Mouse (Mus musculus) liver, adult 2 months (tissue): ENCODE data around the gene Tspo2. TPM values are rescaled to one million over a fixed set of nuclear protein-coding genes. Genes with fewer than 3 reads are reported as not detected.
"Not testable (repeated sequence)": the region's sequence is repeated elsewhere in the genome, so short reads cannot be mapped to it uniquely, and the experiment has no call there.

Experiments used
- DNase-seq: peaks from one replicate; pipeline ENCODE4 v3.0.0-alpha.2; 2011; ENCODE audit warnings: low read depth, low spot score; ENCODE audit errors: extremely low read depth
- H3K27ac ChIP-seq: fragments of 200-500 bp; replicated peaks from 2 replicates; pipeline ENCODE4 v1.5.1; 2012; ENCODE audit warnings: low read depth, mild to moderate bottlenecking, control low read depth, inconsistent platforms, low read length; ENCODE audit not compliant: insufficient read depth
- H3K27me3 ChIP-seq: fragments of 200-500 bp; 2 replicates; pipeline ENCODE4 v1.6.1; 2012; ENCODE audit warnings: mild to moderate bottlenecking, moderate library complexity, low read length, inconsistent platforms; ENCODE audit not compliant: control insufficient read depth, insufficient read depth
- H3K36me3 ChIP-seq: fragments of 200-500 bp; 2 replicates; pipeline ENCODE4 v1.6.1; 2012; ENCODE audit warnings: low read length, inconsistent platforms; ENCODE audit not compliant: control insufficient read depth, insufficient read depth
- H3K4me1 ChIP-seq: fragments of 200-500 bp; 2 replicates; pipeline ENCODE4 v1.6.1; 2011; ENCODE audit warnings: low read length; ENCODE audit not compliant: control insufficient read depth, insufficient read depth
- H3K4me3 ChIP-seq: fragments of 200-500 bp; 2 replicates; pipeline ENCODE4 v1.5.1; 2011; ENCODE audit warnings: low read depth, mild to moderate bottlenecking, control low read depth, low read length, moderate library complexity; ENCODE audit not compliant: insufficient read depth
- H3K79me2 ChIP-seq: fragments of 200-500 bp; 2 replicates; pipeline ENCODE4 v1.6.1; 2012; ENCODE audit warnings: inconsistent platforms, mild to moderate bottlenecking, low read length, moderate library complexity; ENCODE audit not compliant: control insufficient read depth, insufficient read depth
- H3K9ac ChIP-seq: fragments of 200-500 bp; 2 replicates; pipeline ENCODE4 v1.6.1; 2012; ENCODE audit warnings: low read depth, mild to moderate bottlenecking, control low read depth, inconsistent platforms, low read length
- CTCF ChIP-seq: fragments of 200-500 bp; IDR thresholded peaks from 2 replicates; pipeline ENCODE4 v1.5.1; 2011; ENCODE audit warnings: low read depth, low read length, control low read depth
- POLR2A ChIP-seq: fragments of 200-500 bp; IDR thresholded peaks from 2 replicates; pipeline ENCODE4 v1.6.1; 2011; ENCODE audit warnings: low read length, control low read depth; ENCODE audit not compliant: insufficient read depth; ENCODE audit errors: extremely low read depth
- WGBS: fragments of 180-500 bp; shearing (Covaris S2); methylation state at CpG from one replicate; pipeline ENCODE4 v1.1.7; 2018; 5-methylcytosine and 5-hydroxymethylcytosine counted together
- polyA plus RNA-seq: library from polyadenylated mRNA; depleted of rRNA; stranded (reverse); fragments of >200 nt; gene quantifications from 2 replicates; pipeline ENCODE4 v1.2.3, GENCODE M21; 2012
- total RNA-seq: library from RNA; depleted of rRNA; stranded (reverse); fragments of >200 nt; gene quantifications from 2 replicates; pipeline ENCODE4 v1.2.3, GENCODE M21; 2014

Gene Tspo2
- total and polyA plus RNA-seq, 2 experiments, result not detected

DNA sequence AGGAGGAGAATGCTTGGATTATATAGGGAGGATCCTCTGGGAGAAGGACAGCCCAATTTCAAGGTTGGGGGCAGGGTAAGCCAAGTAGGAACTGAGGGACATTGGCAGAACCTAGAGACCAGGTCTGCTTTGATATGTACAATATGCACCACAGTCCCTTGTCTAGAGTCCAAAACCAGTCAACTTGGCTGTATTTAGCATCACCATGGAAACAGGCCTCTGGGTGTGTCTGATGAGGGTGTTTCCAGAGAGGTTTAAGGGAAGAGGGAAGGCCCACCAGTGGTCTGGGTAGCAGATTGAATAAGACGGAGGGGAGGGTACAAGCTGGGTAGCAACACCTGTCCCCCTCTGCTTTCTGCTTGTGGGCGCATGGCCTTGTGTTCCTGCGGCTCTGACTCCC, 38.1 kb upstream of the Tspo2 start:
- no peak overlapping the region for H3K27ac ChIP-seq
- no peaks in the 10 kb centered on the region for H3K79me2 ChIP-seq
- H3K36me3 ChIP-seq, result no peaks in the 10 kb centered on the region
- no peaks in the 10 kb centered on the region for H3K4me1 ChIP-seq
- no peak overlapping the region for H3K4me3 ChIP-seq
- no peaks in the 10 kb centered on the region for H3K27me3 ChIP-seq
- no peak for TF ChIP-seq POLR2A
- TF ChIP-seq CTCF, result no peak
- 97% methylated on average over 3 of the region's 3 CpGs for WGBS
- DNase-seq, result no peak
- H3K9ac ChIP-seq, result no peak overlapping the region

DNA sequence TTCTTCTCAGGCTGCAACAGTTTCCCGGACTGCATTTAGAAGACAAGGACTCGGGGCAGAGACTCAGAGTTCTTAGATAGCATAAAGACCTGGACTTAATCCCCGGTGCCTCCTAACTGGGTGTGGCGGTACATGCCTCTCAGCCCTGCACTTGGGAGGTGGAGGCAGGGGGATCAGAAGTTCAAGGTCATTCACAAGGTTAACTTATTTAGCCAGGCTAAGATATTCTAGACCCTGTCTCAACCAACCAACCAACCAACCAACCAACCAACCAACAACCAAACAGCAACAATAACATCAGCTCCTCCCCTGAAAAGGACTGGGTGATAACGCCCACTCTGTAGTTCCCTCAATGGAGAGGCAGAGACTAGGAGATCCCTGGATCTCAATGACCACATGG, 32.9 kb upstream of the Tspo2 start:
- Histone ChIP-seq H3K9ac (no peak overlapping the region), H3K4me3 (no peak overlapping the region), H3K79me2 (no peaks in the 10 kb centered on the region), H3K27me3 (no peaks in the 10 kb centered on the region), H3K4me1 (no peaks in the 10 kb centered on the region; the same call in 1 of the 2 replicates), H3K27ac (no peak overlapping the region), H3K36me3 (no peaks in the 10 kb centered on the region)
- TF ChIP-seq CTCF (no peak), POLR2A (no peak)
- DNase-seq, result no peak
- WGBS, result 90% methylated on average over 5 of the region's 5 CpGs

DNA sequence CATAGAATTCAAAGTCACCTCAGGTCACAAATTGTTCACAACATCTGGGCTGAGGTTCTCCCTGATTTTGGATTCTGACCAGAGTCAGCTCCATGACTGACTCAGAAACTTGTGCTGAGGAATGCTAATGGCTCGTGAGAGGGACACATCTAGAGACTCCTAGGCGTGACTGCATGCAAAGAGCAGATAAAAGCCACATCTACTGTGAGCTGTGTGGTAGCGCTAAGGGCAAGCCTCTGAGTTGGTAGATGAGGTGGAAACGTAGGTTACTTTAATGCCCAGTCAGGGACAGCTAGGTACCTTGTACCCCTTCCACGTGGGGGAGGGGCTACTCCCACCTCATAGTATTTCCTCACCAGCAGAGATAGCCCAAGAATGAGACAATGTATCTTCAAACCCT, 32.4 kb upstream of the Tspo2 start:
- H3K79me2 ChIP-seq, result no peaks in the 10 kb centered on the region
- H3K4me3 ChIP-seq, result no peak overlapping the region
- H3K27ac ChIP-seq, result no peak overlapping the region
- DNase-seq, result no peak
- H3K36me3 ChIP-seq, result no peaks in the 10 kb centered on the region
- WGBS, result 82% methylated on average over 5 of the region's 5 CpGs
- no peaks in the 10 kb centered on the region; the same call in 1 of the 2 replicates for H3K4me1 ChIP-seq
- TF ChIP-seq CTCF (no peak), POLR2A (no peak)
- H3K27me3 ChIP-seq, result no peaks in the 10 kb centered on the region
- H3K9ac ChIP-seq, result no peak overlapping the region

DNA sequence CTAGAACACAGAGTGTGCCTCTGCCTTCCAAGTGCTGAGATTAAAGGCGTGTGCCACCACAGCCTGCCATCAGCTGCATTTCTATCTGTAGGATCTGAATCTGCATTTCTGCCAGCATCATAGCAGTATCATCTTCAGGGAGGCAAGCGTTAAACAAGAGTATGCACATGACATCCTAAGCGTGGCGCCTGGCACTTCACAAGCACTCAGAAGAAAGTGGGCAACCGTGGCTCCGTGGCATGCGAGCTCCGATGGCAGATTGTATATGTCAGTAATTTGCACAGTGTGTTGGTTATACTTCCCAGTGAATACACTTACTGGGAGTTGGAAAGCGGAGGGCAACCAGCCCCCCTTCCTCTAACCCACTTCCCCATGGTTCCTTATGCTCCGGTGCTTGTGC, 28.6 kb upstream of the Tspo2 start:
- no peak for TF ChIP-seq POLR2A
- TF ChIP-seq CTCF, result no peak
- Histone ChIP-seq H3K36me3 (no peaks in the 10 kb centered on the region), H3K27ac (no peak overlapping the region), H3K79me2 (no peaks in the 10 kb centered on the region), H3K27me3 (no peaks in the 10 kb centered on the region), H3K4me3 (no peak overlapping the region), H3K4me1 (no peaks in the 10 kb centered on the region; the same call in 1 of the 2 replicates), H3K9ac (no peak overlapping the region)
- DNase-seq, result no peak
- WGBS, result 87% methylated on average over 10 of the region's 10 CpGs

DNA sequence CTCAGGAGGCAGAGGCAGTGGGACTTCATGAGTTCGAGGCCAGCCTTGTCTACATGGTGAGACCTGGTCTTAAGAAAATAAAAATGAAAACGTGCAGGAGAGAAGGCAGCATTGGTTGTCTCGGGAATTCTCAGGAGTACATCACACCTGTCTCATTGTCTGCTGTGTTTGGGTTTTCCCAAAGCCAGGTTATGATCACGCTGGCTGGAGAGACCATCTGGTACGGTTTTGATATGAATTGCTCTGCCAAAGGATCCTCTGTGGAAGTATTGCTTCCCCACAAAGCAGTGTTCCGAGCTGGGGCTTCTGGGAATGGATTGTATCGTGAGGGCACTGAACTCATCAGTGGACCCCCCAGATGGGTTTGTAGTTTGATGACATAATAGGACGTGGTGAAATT, 24.1 kb upstream of the Tspo2 start:
- 82% methylated on average over 8 of the region's 8 CpGs for WGBS
- H3K4me1 ChIP-seq, result no peaks in the 10 kb centered on the region
- no peaks in the 10 kb centered on the region for H3K27me3 ChIP-seq
- no peak overlapping the region for H3K4me3 ChIP-seq
- no peak overlapping the region for H3K27ac ChIP-seq
- DNase-seq, result no peak
- no peaks in the 10 kb centered on the region for H3K36me3 ChIP-seq
- no peaks in the 10 kb centered on the region for H3K79me2 ChIP-seq
- no peak for TF ChIP-seq CTCF
- no peak for TF ChIP-seq POLR2A
- no peak overlapping the region for H3K9ac ChIP-seq

DNA sequence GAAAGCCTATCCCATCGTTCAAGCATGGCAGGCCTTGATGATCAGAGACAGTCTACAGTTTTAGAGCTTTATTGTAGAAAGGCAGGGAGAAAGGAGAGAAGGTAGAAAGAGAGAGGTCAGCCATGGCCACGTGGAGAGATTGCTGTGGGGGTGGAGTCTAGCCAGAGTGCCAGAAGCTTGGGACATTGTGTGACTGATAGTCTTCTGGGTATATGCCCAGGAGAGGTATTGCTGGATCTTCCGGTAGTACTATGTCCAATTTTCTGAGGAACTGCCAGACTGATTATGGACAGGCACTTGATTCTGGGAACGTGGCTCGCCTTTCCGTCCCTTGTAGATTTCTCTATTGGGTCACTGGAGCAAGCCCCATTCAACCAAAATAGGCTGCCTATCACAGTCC, 23.0 kb upstream of the Tspo2 start:
- not testable (repeated sequence) for H3K9ac ChIP-seq, H3K4me3 ChIP-seq, H3K4me1 ChIP-seq, H3K27me3 ChIP-seq, H3K27ac ChIP-seq, H3K36me3 ChIP-seq, H3K79me2 ChIP-seq
- DNase-seq, result peak; percentile 36
- WGBS, result 69% methylated on average over 6 of the region's 6 CpGs
